Mouse (Mus musculus): Measurements from ENCODE around the gene Pi4ka. TPM values are rescaled to one million over a fixed set of nuclear protein-coding genes. Genes with fewer than 3 reads are reported as not detected.

The Pi4ka gene
- total RNA-seq, 1 experiment, result 42.5 TPM

DNA sequence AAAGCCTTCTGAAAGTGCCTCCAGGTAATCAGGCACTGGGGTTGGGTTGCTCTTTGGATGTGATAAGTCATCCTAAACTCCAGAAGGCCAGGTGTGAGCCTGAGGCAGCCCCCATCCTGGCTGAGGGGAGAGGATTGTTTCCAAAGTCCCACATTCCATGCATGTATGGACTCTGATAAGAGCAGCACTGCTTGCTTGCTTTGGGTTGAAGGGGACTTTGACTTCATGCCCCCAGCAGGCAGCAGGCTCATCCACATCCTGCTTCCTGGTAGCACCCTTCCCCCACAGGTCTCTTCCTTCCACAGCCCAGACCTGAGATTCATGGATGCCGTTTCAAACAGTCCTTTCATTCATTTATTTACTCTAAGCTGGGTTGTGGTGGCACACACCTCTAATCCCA, 162.4 kb downstream of the Pi4ka start:
- H3K4me3 ChIP-seq (ENCODE audit: insufficient read depth in 1 of 2, low read depth in 1 of 2, low read length in 2 of 2, poor library complexity in 1 of 2, severe bottlenecking in 1 of 2), result peak overlapping the region in 1 of 2 experiments; percentile 18; a peak in 1 of 4 replicates
- TF ChIP-seq HCFC1 (IDR thresholded peaks at IDR 0.05; ENCODE audit: borderline replicate concordance, insufficient read depth, low read length) (no peak), MAFK (IDR thresholded peaks at IDR 0.05; ENCODE audit: insufficient read depth, low read depth, low read length) (no peak), ZNF384 (IDR thresholded peaks at IDR 0.05; ENCODE audit: low read depth, low read length) (no peak), CHD2 (IDR thresholded peaks at IDR 0.05; ENCODE audit: low read depth, low read length) (no peak)
- no peak for DNase-seq (ENCODE audit: low read depth, low spot score)
- peaks cover 30 to 43% of the 10 kb centered on the region in 2 experiments for H3K4me1 ChIP-seq (ENCODE audit: control insufficient read depth in 2 of 2, insufficient read depth in 2 of 2, low read length in 2 of 2, poor library complexity in 1 of 2)
- H3K27ac ChIP-seq (ENCODE audit: insufficient read depth, low read depth, low read length, poor library complexity, severe bottlenecking), result peak overlapping the region; percentile 89
- H3K36me3 ChIP-seq (ENCODE audit: control insufficient read depth, insufficient read depth, low read length, poor library complexity, severe bottlenecking), result no peaks in the 10 kb centered on the region
- no peaks in the 10 kb centered on the region for H3K9me3 ChIP-seq (ENCODE audit: control insufficient read depth, insufficient read depth, low read depth, low read length)
- peak overlapping the region; percentile 46; the same call in 1 of the 2 replicates for H3K9ac ChIP-seq (ENCODE audit: insufficient read depth, low read depth, low read length, poor library complexity, severe bottlenecking)
- in situ Hi-C loops (cut with MboI; ENCODE audit: low sequenced_read_pairs in 2 of 2, unreplicated experiment in 2 of 2), result no loop called here

DNA sequence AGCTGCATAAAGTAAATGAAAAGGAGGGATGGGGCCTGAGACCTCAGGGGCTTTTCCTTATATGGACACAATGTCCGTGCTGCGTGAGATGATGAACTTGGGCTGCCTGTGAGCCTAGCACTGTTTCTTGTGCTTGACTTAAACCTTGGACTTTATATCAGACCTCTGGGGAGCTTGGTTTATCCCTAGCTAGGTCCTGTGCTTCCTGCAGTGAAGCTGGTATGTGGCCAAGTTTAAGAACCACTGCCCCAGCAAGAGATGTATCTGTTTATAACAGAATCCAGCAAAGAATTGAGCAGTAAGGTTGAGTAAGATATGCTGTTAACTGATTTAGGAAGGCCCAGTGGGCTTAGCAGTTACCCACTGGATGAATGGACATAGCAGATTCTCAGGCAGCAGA, 166.7 kb downstream of the Pi4ka start:
- in situ Hi-C loops (cut with MboI; ENCODE audit: low sequenced_read_pairs in 2 of 2, unreplicated experiment in 2 of 2), result no loop called here
- H3K36me3 ChIP-seq (ENCODE audit: control insufficient read depth, insufficient read depth, low read length, poor library complexity, severe bottlenecking), result peaks cover 4% of the 10 kb centered on the region; the same call in 1 of the 2 replicates
- no peak overlapping the region for H3K4me3 ChIP-seq (ENCODE audit: insufficient read depth in 1 of 2, low read depth in 1 of 2, low read length in 2 of 2, poor library complexity in 1 of 2, severe bottlenecking in 1 of 2)
- TF ChIP-seq ZNF384 (IDR thresholded peaks at IDR 0.05; ENCODE audit: low read depth, low read length) (no peak), MAFK (IDR thresholded peaks at IDR 0.05; ENCODE audit: insufficient read depth, low read depth, low read length) (no peak), CHD2 (IDR thresholded peaks at IDR 0.05; ENCODE audit: low read depth, low read length) (no peak), HCFC1 (IDR thresholded peaks at IDR 0.05; ENCODE audit: borderline replicate concordance, insufficient read depth, low read length) (no peak), ZC3H11A (IDR thresholded peaks at IDR 0.05; ENCODE audit: borderline replicate concordance, low read depth, low read length) (no peak)
- no peak overlapping the region for H3K27ac ChIP-seq (ENCODE audit: insufficient read depth, low read depth, low read length, poor library complexity, severe bottlenecking)
- DNase-seq (ENCODE audit: low read depth, low spot score), result no peak
- H3K4me1 ChIP-seq (ENCODE audit: control insufficient read depth in 2 of 2, insufficient read depth in 2 of 2, low read length in 2 of 2, poor library complexity in 1 of 2), result peaks cover 16 to 49% of the 10 kb centered on the region in 2 experiments
- no peak overlapping the region for H3K9ac ChIP-seq (ENCODE audit: insufficient read depth, low read depth, low read length, poor library complexity, severe bottlenecking)
- H3K9me3 ChIP-seq (ENCODE audit: control insufficient read depth, insufficient read depth, low read depth, low read length), result no peaks in the 10 kb centered on the region

DNA sequence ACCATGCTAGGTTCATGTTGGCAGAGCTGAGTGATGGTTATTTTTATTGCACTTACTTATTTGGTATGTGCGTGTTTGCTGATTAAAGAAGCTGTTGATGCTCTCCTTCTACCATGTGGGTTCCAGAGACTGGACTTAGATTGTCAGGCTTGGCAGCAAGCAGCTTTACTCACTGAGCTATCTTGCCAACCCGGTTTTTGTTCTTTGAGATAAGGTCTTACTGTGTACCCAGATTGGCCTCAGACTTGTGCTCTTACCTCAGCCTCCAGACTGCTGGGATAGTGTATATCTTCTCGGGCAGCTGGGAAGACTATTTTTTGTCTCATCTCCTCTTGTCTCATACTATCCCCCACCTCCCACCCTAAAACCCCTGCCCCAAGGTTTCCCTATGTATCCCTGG, 168.5 kb downstream of the Pi4ka start:
- Histone ChIP-seq H3K4me1 (ENCODE audit: control insufficient read depth in 2 of 2, insufficient read depth in 2 of 2, low read length in 2 of 2, poor library complexity in 1 of 2) (peaks cover 10 to 41% of the 10 kb centered on the region in 2 experiments), H3K36me3 (ENCODE audit: control insufficient read depth, insufficient read depth, low read length, poor library complexity, severe bottlenecking) (peaks cover 4% of the 10 kb centered on the region; the same call in 1 of the 2 replicates), H3K27ac (ENCODE audit: insufficient read depth, low read depth, low read length, poor library complexity, severe bottlenecking) (no peak overlapping the region), H3K4me3 (ENCODE audit: insufficient read depth in 1 of 2, low read depth in 1 of 2, low read length in 2 of 2, poor library complexity in 1 of 2, severe bottlenecking in 1 of 2) (no peak overlapping the region), H3K9me3 (ENCODE audit: control insufficient read depth, insufficient read depth, low read depth, low read length) (no peaks in the 10 kb centered on the region), H3K9ac (ENCODE audit: insufficient read depth, low read depth, low read length, poor library complexity, severe bottlenecking) (no peak overlapping the region)
- no peak for TF ChIP-seq HCFC1 (IDR thresholded peaks at IDR 0.05; ENCODE audit: borderline replicate concordance, insufficient read depth, low read length)
- TF ChIP-seq ZC3H11A (IDR thresholded peaks at IDR 0.05; ENCODE audit: borderline replicate concordance, low read depth, low read length), result no peak
- TF ChIP-seq CHD2 (IDR thresholded peaks at IDR 0.05; ENCODE audit: low read depth, low read length), result no peak
- TF ChIP-seq MAFK (IDR thresholded peaks at IDR 0.05; ENCODE audit: insufficient read depth, low read depth, low read length), result no peak
- no peak for TF ChIP-seq ZNF384 (IDR thresholded peaks at IDR 0.05; ENCODE audit: low read depth, low read length)
- in situ Hi-C loops (cut with MboI; ENCODE audit: low sequenced_read_pairs in 2 of 2, unreplicated experiment in 2 of 2), result no loop called here
- DNase-seq (ENCODE audit: low read depth, low spot score), result no peak

DNA sequence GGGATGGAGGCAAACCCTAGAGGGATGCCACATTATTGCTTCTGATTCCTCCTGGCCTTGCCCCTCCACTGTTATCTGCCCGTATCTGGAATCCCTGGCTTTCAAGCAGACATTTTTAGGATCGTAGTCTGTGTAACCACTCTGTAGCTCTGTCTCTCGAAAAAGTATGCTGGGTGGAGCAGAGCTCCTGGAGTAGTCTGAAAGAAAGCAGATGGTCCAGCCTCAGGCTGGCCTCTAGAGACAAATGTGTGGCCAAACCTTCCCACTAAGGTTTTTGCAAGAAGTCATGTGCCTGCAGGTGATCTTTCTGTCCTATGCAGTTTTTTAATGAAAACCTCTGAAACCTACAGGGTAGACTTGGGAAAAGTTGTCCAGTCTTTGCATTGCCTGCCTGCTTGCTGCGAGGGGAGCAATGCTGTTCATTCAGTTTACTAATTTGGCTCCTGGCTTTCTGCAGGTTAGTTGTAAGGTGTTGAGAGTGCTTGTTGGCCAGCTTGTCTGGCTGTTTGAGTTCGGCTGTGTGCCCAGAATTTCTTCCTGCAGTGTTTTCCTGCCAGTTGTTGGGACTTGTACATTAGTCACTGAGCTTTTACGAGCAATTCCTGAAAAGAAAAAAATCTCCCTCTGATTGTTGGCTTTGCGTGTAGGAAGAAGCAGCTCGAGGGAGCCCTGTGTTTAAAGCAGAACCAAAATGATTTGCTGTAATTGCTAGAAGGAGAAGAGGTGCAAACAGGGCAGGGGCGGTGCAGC, 171.0 kb downstream of the Pi4ka start:
- no peak for DNase-seq (ENCODE audit: low read depth, low spot score)
- H3K4me1 ChIP-seq (ENCODE audit: control insufficient read depth in 2 of 2, insufficient read depth in 2 of 2, low read length in 2 of 2, poor library complexity in 1 of 2), result peaks cover 11 to 36% of the 10 kb centered on the region in 2 experiments
- TF ChIP-seq CHD2 (IDR thresholded peaks at IDR 0.05; ENCODE audit: low read depth, low read length) (no peak), ZC3H11A (IDR thresholded peaks at IDR 0.05; ENCODE audit: borderline replicate concordance, low read depth, low read length) (no peak), HCFC1 (IDR thresholded peaks at IDR 0.05; ENCODE audit: borderline replicate concordance, insufficient read depth, low read length) (no peak), ZNF384 (IDR thresholded peaks at IDR 0.05; ENCODE audit: low read depth, low read length) (no peak), MAFK (IDR thresholded peaks at IDR 0.05; ENCODE audit: insufficient read depth, low read depth, low read length) (no peak)

More for the DNA sequence above, 171.0 kb downstream of the Pi4ka start:
- Histone ChIP-seq H3K4me3 (ENCODE audit: insufficient read depth in 1 of 2, low read depth in 1 of 2, low read length in 2 of 2, poor library complexity in 1 of 2, severe bottlenecking in 1 of 2) (peak overlapping the region; percentile 87 to 91), H3K36me3 (ENCODE audit: control insufficient read depth, insufficient read depth, low read length, poor library complexity, severe bottlenecking) (peaks cover 4% of the 10 kb centered on the region; the same call in 1 of the 2 replicates), H3K27ac (ENCODE audit: insufficient read depth, low read depth, low read length, poor library complexity, severe bottlenecking) (no peak overlapping the region), H3K9me3 (ENCODE audit: control insufficient read depth, insufficient read depth, low read depth, low read length) (no peaks in the 10 kb centered on the region), H3K9ac (ENCODE audit: insufficient read depth, low read depth, low read length, poor library complexity, severe bottlenecking) (peak overlapping the region; percentile 91)
- in situ Hi-C loops (cut with MboI; ENCODE audit: low sequenced_read_pairs in 2 of 2, unreplicated experiment in 2 of 2), result no loop called here
